Mouse (Mus musculus) CH12.LX (cell line): ENCODE data around the gene Pld3. TPM values are rescaled to one million over a fixed set of nuclear protein-coding genes. Genes with fewer than 3 reads are reported as not detected.

Source experiments
- DNase-seq: peaks from one replicate; pipeline ENCODE4 v3.0.0-alpha.2; 2013; ENCODE audit errors: extremely low read depth
- H3K27ac ChIP-seq: 2 replicates; pipeline ENCODE4 v1.5.1; 2012; ENCODE audit warnings: low read depth, mild to moderate bottlenecking, control low read depth, moderate library complexity; ENCODE audit not compliant: insufficient read depth
- H3K27me3 ChIP-seq: replicated peaks from 2 replicates; pipeline ENCODE3; 2012; ENCODE audit warnings: inconsistent platforms
- H3K36me3 ChIP-seq, 2 experiments: replicated peaks in 1 of 2; 2 replicates each; pipeline versions ENCODE3 to v1.6.1; 2012; ENCODE audit warnings: inconsistent platforms in 1 of 2, low read length in 1 of 2, mild to moderate bottlenecking in 1 of 2, mixed read lengths in 1 of 2, moderate library complexity in 1 of 2; ENCODE audit not compliant: control insufficient read depth in 1 of 2, insufficient read depth in 1 of 2
- H3K4me1 ChIP-seq, 2 experiments: 2 replicates each; pipeline ENCODE4 v1.6.1; 2012; ENCODE audit warnings: inconsistent platforms in 1 of 2, moderate library complexity in 1 of 2; ENCODE audit not compliant: insufficient read depth in 2 of 2, control insufficient read depth in 1 of 2
- H3K4me2 ChIP-seq: 2 replicates; pipeline ENCODE4 v1.6.1; 2012; ENCODE audit warnings: low read depth, mild to moderate bottlenecking, control low read depth; ENCODE audit not compliant: poor library complexity, insufficient read depth, severe bottlenecking
- H3K4me3 ChIP-seq, 3 experiments: fragments of 150-350 bp in 1 of 3; sonication (generic) in 1 of 3; replicated peaks in 1 of 3; 2 replicates each; pipeline versions ENCODE3 to v1.5.1; 2011 to 2012; ENCODE audit warnings: low read depth in 2 of 3, low read length in 2 of 3, mild to moderate bottlenecking in 2 of 3, moderate library complexity in 2 of 3, control low read depth in 1 of 3, improper control_type of control experiment in 1 of 3, inconsistent platforms in 1 of 3, mixed read lengths in 1 of 3; ENCODE audit not compliant: poor library complexity in 1 of 3
- H3K79me2 ChIP-seq: replicated peaks from 2 replicates; pipeline ENCODE4 v1.6.1; 2012; ENCODE audit warnings: mild to moderate bottlenecking, moderate library complexity; ENCODE audit not compliant: control insufficient read depth, poor library complexity, insufficient read depth, severe bottlenecking; ENCODE audit errors: extremely low read depth
- H3K9ac ChIP-seq: 2 replicates; pipeline ENCODE4 v1.6.1; 2012; ENCODE audit warnings: low read depth, mild to moderate bottlenecking, control low read depth, moderate library complexity; ENCODE audit not compliant: insufficient read depth
- H3K9me3 ChIP-seq: replicated peaks from 2 replicates; pipeline ENCODE3; 2012; ENCODE audit warnings: low read length, inconsistent platforms, mixed read lengths
- CHD2 ChIP-seq: IDR thresholded peaks from 2 replicates; pipeline ENCODE4 v1.6.1; 2011; ENCODE audit warnings: low read length, improper control_type of control experiment
- CTCF ChIP-seq, 2 experiments: IDR thresholded peaks in 1 of 2; conservative IDR thresholded peaks in 1 of 2; 2 replicates each; pipeline ENCODE4 v1.5.1; 2011 to 2012; ENCODE audit warnings: low read depth in 2 of 2, low read length in 2 of 2, improper control_type of control experiment in 1 of 2, inconsistent platforms in 1 of 2, mild to moderate bottlenecking in 1 of 2, moderate library complexity in 1 of 2
- E2F4 ChIP-seq: IDR thresholded peaks from 2 replicates; pipeline ENCODE4 v1.6.1; 2011; ENCODE audit warnings: low read depth, low read length, improper control_type of control experiment; ENCODE audit not compliant: insufficient replicate concordance
- EP300 ChIP-seq: IDR thresholded peaks from 2 replicates; pipeline ENCODE4 v1.6.1; 2011; ENCODE audit warnings: low read length, improper control_type of control experiment
- ETS1 ChIP-seq: conservative IDR thresholded peaks from 2 replicates; pipeline ENCODE4 v1.6.1; 2012; ENCODE audit warnings: low read depth, mild to moderate bottlenecking, inconsistent platforms, low read length, improper control_type of control experiment, moderate library complexity
- MAZ ChIP-seq: IDR thresholded peaks from 2 replicates; pipeline ENCODE4 v1.6.1; 2012; ENCODE audit warnings: low read depth, mild to moderate bottlenecking, inconsistent platforms, low read length, improper control_type of control experiment, moderate library complexity
- NELFE ChIP-seq: IDR thresholded peaks from 2 replicates; pipeline ENCODE4 v1.6.1; 2011; ENCODE audit warnings: low read depth, low read length, improper control_type of control experiment
- PAX5 ChIP-seq: IDR thresholded peaks from 2 replicates; pipeline ENCODE4 v1.6.1; 2012; ENCODE audit warnings: low read length, inconsistent platforms, mixed read lengths
- SMC3 ChIP-seq: IDR thresholded peaks from 2 replicates; pipeline ENCODE4 v1.6.1; 2011; ENCODE audit warnings: low read depth, low read length, improper control_type of control experiment
- TCF12 ChIP-seq: IDR thresholded peaks from 2 replicates; pipeline ENCODE4 v1.6.1; 2014; ENCODE audit warnings: low read depth, mild to moderate bottlenecking, inconsistent platforms, low read length, improper control_type of control experiment
- UBTF ChIP-seq: IDR thresholded peaks from 2 replicates; pipeline ENCODE4 v1.6.1; 2012; ENCODE audit warnings: low read depth, mild to moderate bottlenecking, inconsistent platforms, low read length, improper control_type of control experiment, moderate library complexity
- USF2 ChIP-seq: conservative IDR thresholded peaks from 2 replicates; pipeline ENCODE4 v1.6.1; 2011; ENCODE audit warnings: low read depth, low read length, improper control_type of control experiment
- dilution Hi-C: fragments of 300-500 bp; cut with MboI; formaldehyde crosslinking; loops from 2 replicates; pipeline ENCODE4 v1.14.3; 2020; ENCODE audit warnings: low sequenced_read_pairs; ENCODE audit not compliant: extremely low pct_unique_long_range_greater_than_20kb, extremely low pct_ligation_motif_present
- in situ Hi-C: fragments of 300-500 bp; cut with MboI; formaldehyde crosslinking; loops from 3 replicates; pipeline ENCODE4 v1.14.3; 2019; ENCODE audit warnings: low sequenced_read_pairs, low pct_ligation_motif_present, low pct_unique_long_range_greater_than_20kb, mixed read lengths
- polyA plus RNA-seq: library from polyadenylated mRNA; unstranded; fragments of >175 nt; gene quantifications from 2 replicates; pipeline ENCODE4 v1.2.1, GENCODE M21; 2012; ENCODE audit warnings: low read depth; ENCODE audit not compliant: insufficient read length
- total RNA-seq, 2 experiments: library from RNA; depleted of rRNA; stranded (reverse); fragments of 300-350 nt in 1 of 2; fragments of >200 nt in 1 of 2; gene quantifications; 2 replicates each; pipeline ENCODE4 v1.2.3; 2012 to 2014

Gene Pld3
- total and polyA plus RNA-seq, 3 experiments, result 6.0 to 21.1 (median 14.1) TPM

- no peak for TF ChIP-seq MAZ
- no peak for TF ChIP-seq UBTF
- TF ChIP-seq CHD2, result no peak
- no peak for TF ChIP-seq PAX5
- TF ChIP-seq TCF12, result 0 out of 2 replicates have a peak, but pooled peaks have one; percentile 12
- peak; percentile 31; the same call in 1 of the 2 replicates for TF ChIP-seq ETS1
- no peak overlapping the region for H3K4me3 ChIP-seq
- in situ Hi-C loops (no loop called here), dilution Hi-C loops (no loop called here)
- peak; percentile 36 for DNase-seq
- H3K4me1 ChIP-seq, result peaks cover 0 to 13% of the 10 kb centered on the region in 2 experiments; a peak in 2 of 4 replicates
- H3K36me3 ChIP-seq, result peaks cover 50 to 80% of the 10 kb centered on the region in 2 experiments
- no peaks in the 10 kb centered on the region for H3K27me3 ChIP-seq
- no peak overlapping the region for H3K27ac ChIP-seq
- H3K79me2 ChIP-seq, result no peaks in the 10 kb centered on the region
- no peaks in the 10 kb centered on the region for H3K9me3 ChIP-seq
- H3K9ac ChIP-seq, result no peak overlapping the region
- no peak overlapping the region for H3K4me2 ChIP-seq
Observed at GRCm38 (mm10) chr7:27569580-27570224, 16.7 kb upstream of the Pld3 start.

- DNase-seq, result no peak
- dilution Hi-C loops (no loop called here), in situ Hi-C loops (no loop called here)
- Histone ChIP-seq H3K4me2 (no peak overlapping the region), H3K27ac (no peak overlapping the region), H3K36me3 (peaks cover 57 to 76% of the 10 kb centered on the region in 2 experiments), H3K9me3 (no peaks in the 10 kb centered on the region), H3K27me3 (no peaks in the 10 kb centered on the region), H3K4me1 (peaks cover 0 to 15% of the 10 kb centered on the region in 2 experiments; a peak in 2 of 4 replicates), H3K79me2 (peaks cover 6% of the 10 kb centered on the region), H3K4me3 (no peak overlapping the region), H3K9ac (no peak overlapping the region)
- TF ChIP-seq E2F4, result no peak
- TF ChIP-seq USF2, result no peak
- no peak for TF ChIP-seq SMC3
- no peak for TF ChIP-seq EP300
- no peak for TF ChIP-seq NELFE
- no peak for TF ChIP-seq CHD2
Observed at GRCm38 (mm10) chr7:27560978-27561377, 8.0 kb upstream of the Pld3 start.

GRCm38 (mm10) chr7:27560291-27560887 lies 7.4 kb upstream of the Pld3 start:
- Histone ChIP-seq H3K4me2 (no peak overlapping the region), H3K27ac (no peak overlapping the region)
- in situ Hi-C loops, result no loop called here

More at GRCm38 (mm10) chr7:27560291-27560887, 7.4 kb upstream of the Pld3 start:
- H3K9me3 ChIP-seq, result no peaks in the 10 kb centered on the region
- H3K4me1 ChIP-seq, result peaks cover 0 to 19% of the 10 kb centered on the region in 2 experiments; a peak in 2 of 4 replicates
- no peak for TF ChIP-seq CTCF (conservative IDR thresholded peaks at IDR 0.05 in 1 of 2, IDR thresholded peaks at IDR 0.05 in 1 of 2; ENCODE audit: low read depth in 2 of 2, low read length in 2 of 2)
- no peak overlapping the region for H3K9ac ChIP-seq
- DNase-seq, result no peak
- no peak overlapping the region for H3K4me3 ChIP-seq
- H3K27me3 ChIP-seq, result no peaks in the 10 kb centered on the region
- H3K79me2 ChIP-seq, result peaks cover 8% of the 10 kb centered on the region
- H3K36me3 ChIP-seq, result peaks cover 54 to 78% of the 10 kb centered on the region in 2 experiments
- dilution Hi-C loops, result no loop called here
